Mouse (Mus musculus) bone marrow macrophage, adult 2 months (primary cell): ENCODE data around the gene Ankrd33b.

ENCODE experiments used
- CTCF ChIP-seq: IDR thresholded peaks from 2 replicates; pipeline ENCODE4 v1.5.1; 2012; ENCODE audit warnings: low read depth, mild to moderate bottlenecking, low read length, moderate library complexity
- POLR2A ChIP-seq: IDR thresholded peaks from 2 replicates; pipeline ENCODE4 v1.6.1; 2012; ENCODE audit warnings: mild to moderate bottlenecking, low read depth, low read length, borderline replicate concordance

- TF ChIP-seq CTCF (no peak), POLR2A (no peak)
These were observed 49.2 kb downstream of the Ankrd33b start for GRCm38 (mm10) chr15:31318158-31318955.
